Mouse (Mus musculus): Measurements from ENCODE around the gene Fam122c.

Gene Fam122c

DNA sequence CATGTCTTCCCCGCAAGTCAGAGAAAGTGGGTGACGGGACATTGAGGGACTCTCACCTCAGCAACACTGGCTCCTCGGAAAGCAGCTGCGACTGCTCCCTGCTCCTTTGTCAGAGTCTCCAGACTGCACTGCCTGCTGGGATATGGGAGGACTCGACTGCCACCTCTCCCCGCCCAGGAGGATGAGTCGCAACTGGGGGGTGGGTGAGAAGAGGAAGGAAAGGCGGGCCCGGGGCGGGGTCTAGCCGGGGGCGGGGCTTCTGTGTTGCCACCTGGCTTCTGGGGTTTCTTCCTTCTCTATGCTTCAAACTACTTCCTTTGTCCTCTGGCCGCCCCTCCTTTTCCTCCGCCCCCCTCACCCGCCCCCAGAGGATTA is 97.1 kb downstream of the Fam122c start, which contains the start of gene Mospd1:
TSS of gene Mospd1 (minus strand) at position 137 of the 375 bp plus-strand sequence.
- DNase-seq (ENCODE audit: low spot score), result peak; percentile 75
